Mouse (Mus musculus) kidney, adult 2 months (tissue): ENCODE results near the gene Zscan5b. TPM values are rescaled to one million over a fixed set of nuclear protein-coding genes. Genes with fewer than 3 reads are reported as not detected.
"Not testable (repeated sequence)": the region's sequence is repeated elsewhere in the genome, so short reads cannot be mapped to it uniquely, and the experiment has no call there.

Experiments
- DNase-seq: peaks from one replicate; pipeline ENCODE4 v3.0.0; 2021
- H3K27ac ChIP-seq: fragments of 200-500 bp; 2 replicates; pipeline ENCODE4 v1.5.1; 2012; ENCODE audit warnings: low read depth, low read length, control low read depth, inconsistent platforms; ENCODE audit not compliant: insufficient read depth
- H3K27me3 ChIP-seq: fragments of 200-500 bp; replicated peaks from 2 replicates; pipeline ENCODE4 v1.6.1; 2012; ENCODE audit warnings: mild to moderate bottlenecking, moderate library complexity, low read length, inconsistent platforms; ENCODE audit not compliant: control insufficient read depth, insufficient read depth
- H3K36me3 ChIP-seq: fragments of 200-500 bp; 2 replicates; pipeline ENCODE4 v1.6.1; 2012; ENCODE audit warnings: mild to moderate bottlenecking, moderate library complexity, low read length, inconsistent platforms; ENCODE audit not compliant: control insufficient read depth, insufficient read depth
- H3K4me1 ChIP-seq: fragments of 200-500 bp; 2 replicates; pipeline ENCODE4 v1.6.1; 2011; ENCODE audit warnings: low read length; ENCODE audit not compliant: control insufficient read depth, insufficient read depth
- H3K4me3 ChIP-seq: fragments of 200-500 bp; 2 replicates; pipeline ENCODE4 v1.5.1; 2011; ENCODE audit warnings: mild to moderate bottlenecking, low read depth, low read length, control low read depth; ENCODE audit not compliant: insufficient read depth
- CTCF ChIP-seq: fragments of 200-500 bp; conservative IDR thresholded peaks from 2 replicates; pipeline ENCODE4 v1.5.1; 2011; ENCODE audit warnings: low read depth, mild to moderate bottlenecking, control low read depth, low read length, moderate library complexity, mixed read lengths; ENCODE audit not compliant: insufficient read depth, insufficient read length
- POLR2A ChIP-seq: fragments of 200-500 bp; IDR thresholded peaks from one replicate; pipeline ENCODE4 v1.6.1; 2011; ENCODE audit warnings: low read depth, low read length, control low read depth
- WGBS: fragments of 180-500 bp; shearing (Covaris S2); methylation state at CpG from one replicate; pipeline ENCODE4 v1.1.7; 2018; 5-methylcytosine and 5-hydroxymethylcytosine counted together
- polyA plus RNA-seq: library from polyadenylated mRNA; depleted of rRNA; stranded (reverse); fragments of >200 nt; gene quantifications from 2 replicates; pipeline ENCODE4 v1.2.3, GENCODE M21; 2012; rRNA removed

The Zscan5b gene
- polyA plus RNA-seq = not detected in 2 replicates

GRCm38 (mm10) chr7:6221978-6222377 lies at the start of gene Zscan5b:
Gene Zscan5b, plus strand, starts transcription at chr7:6222278.
- H3K4me1 ChIP-seq = no peaks in the 10 kb centered on the region
- H3K4me3 ChIP-seq = no peak within 1 kb of the TSS
- no peak for DNase-seq
- WGBS = 89% methylated on average over 12 of the region's 12 CpGs
- no peak within 1 kb of the TSS for H3K27ac ChIP-seq
- H3K36me3 ChIP-seq = no peaks in the 10 kb centered on the region
- TF ChIP-seq POLR2A = no peak
- TF ChIP-seq CTCF = no peak
- H3K27me3 ChIP-seq = no peaks in the 10 kb centered on the region

- Histone ChIP-seq H3K4me1 (peaks cover 12% of the 10 kb centered on the region; the same call in 1 of the 2 replicates), H3K27ac (peak overlapping the region; percentile 92)
Measured at GRCm38 (mm10) chr7:6172674-6173244, 49.3 kb upstream of the Zscan5b start.

GRCm38 (mm10) chr7:6173872-6174271 lies 48.2 kb upstream of the Zscan5b start:
- no peaks in the 10 kb centered on the region; the same call in 1 of the 2 replicates for H3K36me3 ChIP-seq
- no peaks in the 10 kb centered on the region for H3K27me3 ChIP-seq
- 60% methylated on average over 8 of the region's 8 CpGs for WGBS
- TF ChIP-seq CTCF (no peak), POLR2A (no peak)
- H3K4me3 ChIP-seq = no peak overlapping the region
- DNase-seq = peak; percentile 85
- H3K27ac ChIP-seq = peak overlapping the region; percentile 92
- H3K4me1 ChIP-seq = peaks cover 12% of the 10 kb centered on the region; the same call in 1 of the 2 replicates

More at GRCm38 (mm10) chr7:6172674-6173244, 49.3 kb upstream of the Zscan5b start:
- TF ChIP-seq CTCF (no peak), POLR2A (no peak)
- no peaks in the 10 kb centered on the region; the same call in 1 of the 2 replicates for H3K36me3 ChIP-seq
- WGBS = 1% methylated on average over 27 of the region's 28 CpGs
- DNase-seq = no peak
- H3K27me3 ChIP-seq = no peaks in the 10 kb centered on the region
- H3K4me3 ChIP-seq = peak overlapping the region; percentile 63

DNA sequence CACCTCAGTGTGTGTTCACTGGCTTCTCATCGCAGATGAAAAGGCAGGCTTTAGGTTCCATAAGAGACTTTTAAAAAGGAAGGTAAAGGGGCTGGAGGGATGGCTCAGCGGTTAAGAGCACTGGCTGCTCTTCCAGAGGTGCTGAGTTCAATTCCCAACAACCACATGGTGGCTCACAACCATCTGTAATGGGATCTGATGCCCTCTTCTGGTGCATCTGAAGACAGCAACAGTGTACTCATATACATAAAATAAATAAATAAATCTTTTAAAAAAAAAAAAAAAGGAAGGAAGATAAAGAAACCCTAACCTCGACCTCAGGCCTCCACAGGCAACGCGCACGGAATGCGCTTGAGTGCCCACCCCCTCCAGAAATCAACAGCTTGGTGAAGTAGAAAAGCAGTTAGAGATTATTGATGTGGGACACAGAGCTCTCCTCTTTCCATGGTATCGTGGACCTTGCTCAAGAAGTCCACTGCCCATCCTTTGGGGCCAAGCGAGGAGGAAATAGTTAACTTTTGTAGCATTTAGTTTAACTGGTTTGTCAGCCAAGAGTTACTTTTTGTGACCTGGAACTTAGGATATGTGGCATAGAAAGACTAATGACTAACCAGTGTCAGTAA lies 47.6 kb upstream of the Zscan5b start:
- Histone ChIP-seq H3K27ac (peak overlapping the region; percentile 62), H3K4me1 (peaks cover 12% of the 10 kb centered on the region; the same call in 1 of the 2 replicates)
- not testable (repeated sequence) for H3K27me3 ChIP-seq, H3K36me3 ChIP-seq, H3K4me3 ChIP-seq
- 42% methylated on average over 9 of the region's 9 CpGs for WGBS
- peak; percentile 81 for DNase-seq

- no peak overlapping the region for H3K27ac ChIP-seq
- H3K36me3 ChIP-seq = no peaks in the 10 kb centered on the region; the same call in 1 of the 2 replicates
- no peak for DNase-seq
- H3K4me1 ChIP-seq = peaks cover 15% of the 10 kb centered on the region
- no peaks in the 10 kb centered on the region for H3K27me3 ChIP-seq
- no peak overlapping the region for H3K4me3 ChIP-seq
- TF ChIP-seq CTCF (no peak), POLR2A (no peak)
Measured at GRCm38 (mm10) chr7:6179013-6179412, 43.1 kb upstream of the Zscan5b start.

- TF ChIP-seq POLR2A (no peak), CTCF (no peak)
- Histone ChIP-seq H3K4me3 (no peak overlapping the region), H3K27me3 (no peaks in the 10 kb centered on the region), H3K4me1 (peaks cover 41% of the 10 kb centered on the region), H3K27ac (peak overlapping the region; percentile 29; the same call in 1 of the 2 replicates), H3K36me3 (no peaks in the 10 kb centered on the region)
- no peak for DNase-seq
Measured at GRCm38 (mm10) chr7:6182882-6183281, 39.2 kb upstream of the Zscan5b start.

DNA sequence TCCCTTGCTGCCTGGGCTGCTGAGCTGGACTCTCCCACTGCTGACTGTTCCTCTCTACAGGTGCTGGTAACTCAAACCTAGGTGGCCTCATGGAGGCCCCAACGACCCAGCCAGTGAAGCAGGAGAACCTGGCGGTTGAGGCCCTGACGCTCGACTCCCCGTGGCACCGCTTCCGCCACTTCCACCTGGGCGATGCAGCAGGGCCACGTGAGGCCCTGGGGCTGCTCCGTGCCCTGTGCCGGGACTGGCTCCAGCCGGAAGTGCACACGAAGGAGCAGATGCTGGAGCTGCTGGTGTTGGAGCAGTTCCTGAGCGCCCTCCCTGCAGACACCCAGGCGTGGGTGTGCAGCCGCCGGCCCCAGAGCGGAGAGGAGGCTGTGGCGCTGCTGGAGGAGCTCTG lies 38.3 kb upstream of the Zscan5b start:
- peak; percentile 83 for DNase-seq
- Histone ChIP-seq H3K27ac (peak overlapping the region; percentile 83), H3K36me3 (peaks cover 1% of the 10 kb centered on the region; the same call in 1 of the 2 replicates), H3K4me3 (peak overlapping the region; percentile 4; the same call in 1 of the 2 replicates), H3K27me3 (no peaks in the 10 kb centered on the region), H3K4me1 (peaks cover 41% of the 10 kb centered on the region)
- WGBS = 59% methylated on average over 19 of the region's 19 CpGs
- no peak for TF ChIP-seq POLR2A
- no peak for TF ChIP-seq CTCF
